Mouse (Mus musculus) embryonic stem cell, embryonic (primary cell): ENCODE results near the gene Zscan12.

ENCODE experiments used
- CTCF ChIA-PET, 4 experiments: fragments of 300-600 bp in 2 of 4; fragments of 350-600 bp in 2 of 4; sonication (Branson Sonifier 250); formaldehyde crosslinking; loops; one replicate each; lab custom pipeline; 2022; ENCODE audit warnings: inconsistent platforms in 2 of 4; lab: Charles Lee
- POLR2A ChIA-PET, 4 experiments: fragments of 300-600 bp in 2 of 4; fragments of 350-600 bp in 2 of 4; sonication (Branson Sonifier 250); formaldehyde crosslinking; loops; one replicate each; lab custom pipeline; 2022; ENCODE audit warnings: antibody characterized with exemption in 4 of 4, inconsistent platforms in 1 of 4; lab: Charles Lee

Gene Zscan12

GRCm38 (mm10) chr13:21362621-21363248 lies at the start of gene Zscan12:
Gene Zscan12 (plus strand): TSS chr13:21362820.
- ChIA-PET POLR2A (interaction anchor here (0.6 to 4.4 kb wide), 23 partner anchors 10 to 424 kb away, joined by 3 to 17 read pairs (median 6); partner anchors contain the start of genes Zkscan3 (in 3 of the 4), Zkscan8 (in 3 of the 4), Hist1h3h (in 2 of the 4) and Hist1h2an (in 1 of the 4)), CTCF (interaction anchor here in 1 of 4 experiments (0.6 kb wide), 1 partner anchor 39 kb away, joined by 3 read pairs; no protein-coding TSS in a partner anchor)

GRCm38 (mm10) chr13:21312854-21313253 lies 49.8 kb upstream of the Zscan12 start:
- ChIA-PET POLR2A (interaction anchor here (0.7 to 2.3 kb wide), 6 partner anchors 10 to 1223 kb away, joined by 3 to 8 read pairs (median 4); partner anchors contain the start of gene Elmo1 (in 1 of the 4)), CTCF (interaction anchor here in 2 of 4 experiments (1.2 to 1.7 kb wide), 2 partner anchors 13 to 154 kb away, joined by 4 to 5 read pairs; no protein-coding TSS in a partner anchor)

GRCm38 (mm10) chr13:21313903-21314302 lies 48.7 kb upstream of the Zscan12 start:
- ChIA-PET POLR2A (interaction anchor here in 2 of 4 experiments (1.1 to 2.3 kb wide), 3 partner anchors 9 to 126 kb away, joined by 3 to 8 read pairs (median 5); no protein-coding TSS in a partner anchor), CTCF (interaction anchor here in 2 of 4 experiments (0.5 to 1.7 kb wide), 2 partner anchors 12 to 1016 kb away, joined by 4 to 5 read pairs; no protein-coding TSS in a partner anchor)

- ChIA-PET POLR2A (interaction anchor here in 2 of 4 experiments (0.6 to 1.4 kb wide), 4 partner anchors 28 to 327 kb away, joined by 3 read pairs; partner anchors contain the start of gene Gpx5 (in 1 of the 2)), CTCF (interaction anchor here in 2 of 4 experiments (0.8 to 1.4 kb wide), 3 partner anchors 19 to 162 kb away, joined by 3 read pairs; no protein-coding TSS in a partner anchor)
Observed at GRCm38 (mm10) chr13:21320262-21320661, 42.4 kb upstream of the Zscan12 start.

- POLR2A ChIA-PET = interaction anchor here in 3 of 4 experiments (1.0 to 1.8 kb wide), 4 partner anchors 9 to 398 kb away, joined by 3 to 8 read pairs (median 4); no protein-coding TSS in a partner anchor
- CTCF ChIA-PET = interaction anchor here in 3 of 4 experiments (0.5 to 1.9 kb wide), 3 partner anchors 75 to 164 kb away, joined by 3 to 5 read pairs (median 4); no protein-coding TSS in a partner anchor
Observed at GRCm38 (mm10) chr13:21321890-21322494, 40.6 kb upstream of the Zscan12 start.

GRCm38 (mm10) chr13:21322509-21323375 lies 39.9 kb upstream of the Zscan12 start:
- POLR2A ChIA-PET = interaction anchor here in 3 of 4 experiments (0.7 to 1.8 kb wide), 7 partner anchors 10 to 454 kb away, joined by 3 to 8 read pairs (median 3); no protein-coding TSS in a partner anchor

GRCm38 (mm10) chr13:21323405-21323804 lies 39.2 kb upstream of the Zscan12 start:
- ChIA-PET POLR2A (interaction anchor here in 3 of 4 experiments (0.7 to 1.8 kb wide), 5 partner anchors 10 to 596 kb away, joined by 3 to 5 read pairs (median 3); no protein-coding TSS in a partner anchor), CTCF (interaction anchor here in 3 of 4 experiments (0.6 to 1.9 kb wide), 3 partner anchors 64 to 165 kb away, joined by 3 to 7 read pairs (median 4); no protein-coding TSS in a partner anchor)

More at GRCm38 (mm10) chr13:21322509-21323375, 39.9 kb upstream of the Zscan12 start:
- CTCF ChIA-PET = interaction anchor here (0.5 to 1.9 kb wide), 5 partner anchors 42 to 165 kb away, joined by 3 to 5 read pairs (median 4); no protein-coding TSS in a partner anchor

- ChIA-PET CTCF (interaction anchor here in 2 of 4 experiments (0.7 to 1.9 kb wide), 9 partner anchors 13 to 342 kb away, joined by 3 to 5 read pairs (median 3); partner anchors contain the start of gene Pgbd1 (in 1 of the 2)), POLR2A (interaction anchor here in 2 of 4 experiments (0.6 to 2.0 kb wide), 12 partner anchors 17 to 279 kb away, joined by 3 to 9 read pairs (median 3); partner anchors contain the start of gene Zscan12 (in 1 of the 2))
Observed at GRCm38 (mm10) chr13:21326191-21326590, 36.4 kb upstream of the Zscan12 start.

- POLR2A ChIA-PET = interaction anchor here in 3 of 4 experiments (0.6 to 2.0 kb wide), 9 partner anchors 16 to 279 kb away, joined by 3 to 9 read pairs (median 4); partner anchors contain the start of genes Trim27 (in 1 of the 3) and Zscan12 (in 1 of the 3)
Observed at GRCm38 (mm10) chr13:21326657-21327211, 35.9 kb upstream of the Zscan12 start.

GRCm38 (mm10) chr13:21327424-21327823 lies 35.2 kb upstream of the Zscan12 start:
- POLR2A ChIA-PET = interaction anchor here (0.5 to 1.9 kb wide), 6 partner anchors 11 to 240 kb away, joined by 3 to 9 read pairs (median 4); partner anchors contain the start of genes Trim27 (in 1 of the 4) and Zscan12 (in 1 of the 4)
- CTCF ChIA-PET = interaction anchor here in 2 of 4 experiments (0.6 to 1.3 kb wide), 3 partner anchors 113 to 294 kb away, joined by 3 read pairs; partner anchors contain the start of gene Pgbd1 (in 1 of the 2)

More at GRCm38 (mm10) chr13:21326657-21327211, 35.9 kb upstream of the Zscan12 start:
- CTCF ChIA-PET = interaction anchor here in 2 of 4 experiments (0.7 to 1.9 kb wide), 6 partner anchors 13 to 342 kb away, joined by 3 to 5 read pairs (median 3); partner anchors contain the start of gene Pgbd1 (in 1 of the 2)

GRCm38 (mm10) chr13:21346610-21347009 lies 16.0 kb upstream of the Zscan12 start, which contains the start of gene Olfr1367:
Gene Olfr1367 (plus strand): TSS chr13:21346910.
- CTCF ChIA-PET = interaction anchor here in 1 of 4 experiments (0.6 kb wide), 1 partner anchor 188 kb away, joined by 3 read pairs; no protein-coding TSS in a partner anchor
- POLR2A ChIA-PET = interaction anchor here in 1 of 4 experiments (0.7 kb wide), 1 partner anchor 31 kb away, joined by 3 read pairs; no protein-coding TSS in a partner anchor

- POLR2A ChIA-PET = no interaction called here
- CTCF ChIA-PET = no interaction called here
Observed at GRCm38 (mm10) chr13:21350593-21350992, 12.0 kb upstream of the Zscan12 start.

- ChIA-PET POLR2A (interaction anchor here (0.6 to 4.4 kb wide), 13 partner anchors 9 to 364 kb away, joined by 3 to 17 read pairs (median 4); partner anchors contain the start of genes Zkscan8 (in 2 of the 4), Hist1h2ai (in 1 of the 4), Hist1h2bl (in 1 of the 4) and Hist1h3h (in 1 of the 4)), CTCF (no interaction called here)
Observed at GRCm38 (mm10) chr13:21363719-21364118, 1.1 kb downstream of the Zscan12 start.

- CTCF ChIA-PET = no interaction called here
- POLR2A ChIA-PET = no interaction called here
Observed at GRCm38 (mm10) chr13:21366635-21367034, 4.0 kb downstream of the Zscan12 start.

GRCm38 (mm10) chr13:21372700-21373099 lies 10.1 kb downstream of the Zscan12 start:
- ChIA-PET CTCF (no interaction called here), POLR2A (interaction anchor here in 1 of 4 experiments (0.6 to 2.0 kb wide), 2 partner anchors 10 to 29 kb away, joined by 3 to 9 read pairs; partner anchors contain the start of gene Zscan12)

GRCm38 (mm10) chr13:21377773-21378172 lies 15.2 kb downstream of the Zscan12 start:
- ChIA-PET POLR2A (no interaction called here), CTCF (interaction anchor here in 1 of 4 experiments (0.6 kb wide), 1 partner anchor 56 kb away, joined by 4 read pairs; no protein-coding TSS in a partner anchor)
